Mouse (Mus musculus) cerebellum, adult 9-10 months (tissue): ENCODE measurements around the gene Jazf1.

Experiments
- DNase-seq: peaks from one replicate; pipeline ENCODE4 v3.0.0; 2022

Jazf1 gene

DNA sequence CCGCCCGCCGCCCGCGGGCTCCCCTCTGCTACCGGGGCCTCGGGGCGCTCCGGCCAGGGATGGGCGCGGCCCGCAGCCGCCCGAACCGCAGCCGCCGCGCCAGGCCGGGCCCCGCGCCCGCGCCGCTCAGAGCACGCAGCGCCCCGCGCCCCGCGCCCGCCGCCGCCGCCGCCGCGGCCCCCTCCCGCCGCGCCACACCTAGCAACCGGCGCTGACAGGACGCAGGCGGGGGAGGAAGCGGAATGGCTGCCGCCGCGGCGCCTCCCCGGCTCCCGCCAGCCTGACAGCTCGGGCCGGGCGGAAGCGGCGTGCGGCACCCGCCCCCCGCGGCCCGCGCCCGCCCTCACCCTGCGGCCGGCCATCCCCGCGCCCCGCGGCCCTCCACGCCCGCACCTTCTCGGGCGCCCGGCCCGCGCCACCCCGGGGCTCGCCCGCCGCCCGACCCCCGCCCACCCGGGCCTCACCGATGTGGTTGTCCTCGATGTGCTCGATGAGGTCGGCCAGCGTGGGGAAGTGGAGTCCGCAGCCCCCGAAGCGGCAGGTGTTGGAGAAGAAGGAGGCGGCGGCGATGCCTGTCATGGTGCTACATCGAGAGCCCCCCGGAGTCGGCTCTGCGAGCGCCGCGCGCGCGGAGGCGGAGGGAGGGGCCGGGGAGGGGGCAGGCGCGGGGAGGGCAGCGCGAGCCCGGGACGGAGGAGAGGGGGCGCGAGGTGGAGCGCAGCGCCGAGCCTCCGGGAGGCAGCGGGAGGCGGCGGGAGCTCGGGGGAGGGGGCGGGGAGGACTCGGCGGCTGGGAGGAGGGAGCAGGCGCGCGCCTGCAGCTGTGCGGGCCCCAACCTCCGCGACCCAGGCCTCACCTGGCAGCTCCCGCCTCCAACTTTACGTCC, at the start of gene Jazf1:
Gene Jazf1, minus strand, starts transcription at position 643 of the 886 bp plus-strand sequence.
- peak; percentile 51 for DNase-seq

- DNase-seq, result no peak
These were observed 49.4 kb upstream of the Jazf1 start for GRCm38 (mm10) chr6:53117855-53118254.

DNA sequence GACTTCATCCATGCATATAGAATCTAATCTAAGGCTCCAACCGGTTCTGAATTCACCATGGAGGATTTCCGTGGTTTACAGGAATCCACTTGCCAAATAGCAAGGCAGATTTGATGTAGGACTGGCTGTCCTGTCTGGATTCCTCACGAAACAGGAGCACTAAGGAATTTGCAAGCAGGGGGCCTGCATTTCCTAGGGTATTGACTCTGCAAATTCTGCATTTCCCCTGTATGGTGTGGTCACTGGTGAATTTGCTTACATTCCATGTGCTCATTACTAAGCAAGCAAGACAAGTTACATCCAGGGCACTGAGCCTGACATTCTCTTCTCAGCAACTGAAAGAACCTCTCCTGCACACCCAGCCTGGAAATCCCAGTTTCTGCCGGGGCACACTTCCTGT, 18.4 kb upstream of the Jazf1 start:
- DNase-seq, result no peak

DNA sequence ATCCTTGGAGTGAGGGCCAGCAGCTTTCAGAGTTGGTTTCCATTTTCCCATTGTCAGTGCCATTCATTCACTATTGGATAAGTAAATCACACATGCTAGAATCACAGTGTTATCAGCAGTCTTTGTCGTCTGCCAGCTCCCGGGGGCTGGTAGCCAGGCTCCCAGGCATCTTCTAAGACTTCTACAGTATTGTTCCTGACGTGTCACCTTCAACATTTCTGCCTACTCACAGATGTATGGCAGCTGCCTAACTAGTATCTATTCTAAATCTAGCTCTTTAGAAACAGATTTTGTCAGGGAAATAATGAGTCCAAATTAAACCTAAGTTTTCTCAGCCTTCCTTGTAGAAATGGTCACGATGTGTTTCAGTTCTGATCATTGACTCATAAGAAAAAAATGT, 12.8 kb upstream of the Jazf1 start:
- DNase-seq, result no peak

GRCm38 (mm10) chr6:53078671-53079070, 10.2 kb upstream of the Jazf1 start:
- DNase-seq, result no peak

DNA sequence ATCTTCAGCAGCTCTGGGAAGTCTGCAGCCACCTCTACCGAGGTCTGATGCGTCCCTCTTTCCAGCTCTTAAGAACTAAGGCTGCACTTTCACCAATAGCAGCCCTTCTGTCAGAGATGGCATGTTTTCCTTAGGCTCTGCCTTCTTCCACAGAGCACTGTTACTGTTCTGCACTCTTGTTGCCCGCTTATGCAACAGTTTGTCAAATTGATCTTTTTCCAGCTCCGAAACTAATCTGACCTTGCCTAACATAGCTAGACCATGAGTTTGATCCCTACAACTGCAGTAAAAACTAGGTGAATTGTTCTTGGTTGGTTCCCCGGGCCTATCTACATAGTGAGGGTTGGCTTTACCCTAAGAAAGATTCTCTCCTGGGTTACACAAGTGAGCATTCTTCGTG, 3.3 kb upstream of the Jazf1 start:
- no peak for DNase-seq

DNA sequence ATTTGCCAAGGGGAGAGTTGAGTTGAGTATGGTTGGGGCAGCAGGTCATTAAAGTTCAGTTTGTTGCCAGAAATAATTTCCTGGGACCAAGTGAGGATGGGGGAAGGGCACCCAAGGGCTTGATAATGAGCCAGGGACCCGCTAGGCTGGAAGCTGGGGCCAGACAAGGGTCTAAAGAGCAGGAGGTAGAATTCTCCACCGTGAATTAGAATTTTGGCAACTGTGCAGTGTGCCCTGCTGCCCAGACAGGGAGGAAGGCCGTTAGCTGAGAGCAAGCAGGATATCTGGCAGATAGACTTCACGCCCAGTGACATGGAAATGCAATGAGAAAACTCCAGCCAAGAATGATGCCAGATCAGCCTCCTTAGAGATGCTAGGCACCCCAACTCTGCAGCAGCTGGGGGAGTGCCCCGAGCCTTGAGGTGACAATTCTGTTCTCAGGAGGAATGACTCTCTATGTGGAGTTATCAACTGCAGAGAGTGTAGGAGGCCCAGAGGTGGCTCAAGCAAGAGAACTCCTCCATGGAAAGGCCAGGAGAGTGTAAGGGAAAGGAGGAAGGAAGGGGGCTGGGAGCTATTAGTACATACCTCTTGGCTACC, 1.6 kb upstream of the Jazf1 start:
- peak; percentile 49 for DNase-seq

- DNase-seq, result peak; percentile 44
These were observed 396 bp upstream of the Jazf1 start for GRCm38 (mm10) chr6:53068875-53069178.

DNA sequence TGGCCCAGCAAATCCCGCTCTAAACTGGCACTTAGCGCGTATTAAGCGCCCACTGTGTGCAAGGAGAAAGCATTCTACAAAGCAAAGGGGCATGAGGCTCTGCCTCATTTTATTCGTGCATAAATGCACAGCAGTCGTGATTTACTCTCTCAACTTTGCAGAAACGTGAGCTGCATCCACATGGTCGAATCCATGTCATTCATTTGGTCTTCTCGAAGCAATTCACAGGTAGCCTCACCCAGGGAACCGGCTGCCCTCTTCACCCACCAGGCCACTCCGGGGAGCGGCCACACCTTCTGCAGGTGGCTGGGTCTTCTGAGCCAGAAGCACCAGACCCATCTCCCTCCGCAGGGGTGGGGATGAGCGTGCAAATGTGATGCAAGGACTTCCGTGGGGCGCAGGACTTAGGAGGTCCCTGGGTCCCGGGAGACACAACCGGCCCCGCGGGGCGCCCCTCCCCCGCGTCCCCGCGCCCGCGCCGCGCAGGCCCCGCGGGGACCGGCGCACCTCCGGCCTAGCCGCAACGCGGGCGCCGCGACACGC, 914 bp downstream of the Jazf1 start:
- DNase-seq, result peak; percentile 45

DNA sequence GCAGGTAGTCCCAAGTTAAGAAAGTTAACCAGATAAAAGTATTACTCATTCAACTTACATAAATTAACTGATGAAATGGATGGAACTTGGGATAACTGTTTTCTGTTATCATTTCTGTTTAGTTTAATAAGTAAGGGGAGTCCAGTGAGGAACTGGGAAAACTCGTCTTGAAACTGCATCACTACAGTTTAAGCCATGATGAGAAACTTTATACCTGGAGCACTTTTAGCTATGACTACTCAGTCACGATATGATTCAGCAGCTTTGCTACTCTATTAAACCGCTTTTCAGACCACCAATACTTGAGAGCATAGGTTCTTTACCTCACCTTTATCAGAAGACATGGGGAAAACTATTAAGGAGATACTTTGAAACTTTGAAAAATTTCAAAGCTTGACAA, 1.5 kb downstream of the Jazf1 start:
- no peak for DNase-seq

GRCm38 (mm10) chr6:53064070-53064469, 4.4 kb downstream of the Jazf1 start:
- no peak for DNase-seq

DNA sequence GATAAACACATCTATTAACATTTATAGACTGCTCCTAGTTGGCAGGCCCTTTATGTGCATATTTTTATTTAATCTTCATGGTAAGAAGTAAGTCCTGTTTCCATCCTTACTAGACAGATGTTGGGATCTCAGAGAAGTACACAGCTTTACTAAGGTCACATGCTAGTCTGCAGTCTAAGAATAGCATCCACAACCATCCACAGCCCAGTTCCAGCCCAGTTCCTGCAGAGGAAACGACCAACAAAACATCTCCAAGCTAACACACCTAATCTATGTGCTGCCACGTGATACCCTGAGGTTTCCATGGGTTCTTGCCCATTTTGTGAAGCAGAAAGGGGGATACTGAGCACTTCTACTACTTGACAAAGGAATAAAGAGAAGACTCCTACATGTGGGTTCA, 13.5 kb downstream of the Jazf1 start:
- no peak for DNase-seq

- DNase-seq, result no peak
These were observed 22.9 kb downstream of the Jazf1 start for GRCm38 (mm10) chr6:53045501-53045900.

- DNase-seq, result no peak
These were observed 30.3 kb downstream of the Jazf1 start for GRCm38 (mm10) chr6:53038176-53038575.

DNA sequence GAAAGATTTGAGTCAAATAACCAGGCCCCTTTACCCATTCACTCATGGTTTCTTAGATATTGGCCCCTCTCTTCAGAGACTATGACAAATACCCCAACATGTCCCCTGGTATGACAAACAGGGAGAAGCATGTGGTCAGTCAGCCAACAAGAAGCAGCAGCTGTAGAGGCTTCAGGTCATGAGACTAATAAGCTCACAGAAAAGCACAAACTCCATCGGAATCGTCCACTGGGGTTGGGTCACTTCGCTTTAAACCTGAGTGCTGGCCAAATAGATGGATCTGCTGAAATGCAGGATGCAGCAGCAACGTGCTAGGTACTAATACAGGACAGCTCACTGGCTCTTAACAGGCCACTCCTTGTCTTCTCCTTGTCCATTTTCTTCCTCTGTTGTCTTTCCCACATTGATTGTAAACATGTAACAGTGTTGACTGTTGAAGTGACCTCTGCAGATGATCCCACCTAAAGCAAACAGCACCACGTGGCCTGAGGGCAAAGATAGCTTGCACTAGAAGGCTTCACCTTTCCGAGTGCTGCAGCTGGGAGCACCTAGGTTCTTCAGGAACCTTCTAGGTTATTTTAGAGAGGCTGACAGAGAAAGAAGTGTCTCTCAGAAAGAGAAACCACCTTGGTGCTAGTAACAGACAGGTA, 33.9 kb downstream of the Jazf1 start:
- no peak for DNase-seq

DNA sequence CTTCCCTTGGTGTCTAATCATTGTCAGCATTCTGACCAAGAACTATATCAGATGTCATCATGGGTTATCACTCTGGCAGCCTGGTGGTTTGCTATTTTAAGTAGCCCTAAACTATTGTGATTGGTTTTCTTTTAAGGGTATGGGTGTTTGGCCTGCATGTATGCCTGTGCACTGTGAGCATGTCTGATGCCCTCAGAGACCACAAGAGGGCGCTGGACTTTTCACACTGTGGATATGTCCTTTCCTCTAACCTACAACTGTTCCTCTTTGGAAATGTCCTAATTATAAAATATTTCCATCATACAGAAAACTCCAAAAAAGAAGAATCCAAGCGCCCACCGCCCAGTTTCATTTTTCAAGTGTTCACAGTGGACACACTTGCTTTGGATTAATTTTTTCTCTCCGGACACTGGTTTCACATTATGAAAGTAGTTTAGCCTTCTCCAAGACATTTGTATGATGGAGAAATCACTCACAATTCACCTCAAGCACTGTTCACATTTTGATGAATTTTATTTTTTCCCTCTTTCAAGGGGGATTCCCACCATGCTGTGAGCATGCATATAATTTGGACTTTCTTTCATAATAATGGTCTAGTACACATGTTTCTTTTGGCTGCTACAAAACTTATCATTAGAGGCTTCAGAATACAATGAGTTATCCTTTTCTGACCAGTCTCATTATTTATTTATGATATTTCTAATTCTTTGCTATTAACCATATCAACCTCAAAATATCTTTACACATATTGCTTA, 35.5 kb downstream of the Jazf1 start:
- peak; percentile 18 for DNase-seq

DNA sequence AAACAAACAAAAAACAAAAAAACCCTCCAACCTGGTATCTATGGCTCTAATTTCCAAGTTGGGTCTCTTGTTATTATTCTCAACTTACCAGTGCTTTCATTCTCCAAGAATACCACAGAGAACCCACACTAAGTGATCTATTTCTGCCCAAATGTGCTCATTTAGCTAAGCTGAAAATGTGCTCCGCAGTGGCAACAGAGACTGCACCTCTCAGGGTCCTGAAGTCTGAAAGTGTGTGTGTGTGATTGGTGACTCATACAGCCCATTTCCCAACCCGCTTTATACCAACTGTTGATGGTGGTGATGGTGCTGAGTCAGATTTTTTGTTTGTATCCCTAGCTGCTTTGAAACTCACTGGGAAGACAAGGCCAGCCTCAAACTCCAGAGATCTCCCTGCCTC, 46.4 kb downstream of the Jazf1 start:
- no peak for DNase-seq

DNA sequence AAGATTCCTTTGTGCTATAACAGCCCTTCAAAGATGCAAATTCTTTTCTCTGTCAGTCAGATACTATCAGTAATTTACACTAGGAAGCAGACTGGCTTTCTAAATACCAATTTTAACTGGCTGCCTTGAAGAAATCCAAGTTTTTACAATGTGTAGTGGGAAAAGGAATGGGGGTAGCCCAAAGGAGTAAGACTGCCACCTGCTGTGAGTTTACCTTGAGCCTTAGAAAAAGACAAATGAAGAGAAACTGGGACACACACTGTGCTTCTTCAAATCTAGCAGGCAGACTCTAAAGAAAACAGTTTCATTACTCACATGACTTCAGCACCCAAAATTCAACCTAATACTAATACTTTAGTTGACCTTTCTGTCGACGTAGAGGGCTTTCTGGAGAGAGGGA, 47.4 kb downstream of the Jazf1 start:
- no peak for DNase-seq

DNA sequence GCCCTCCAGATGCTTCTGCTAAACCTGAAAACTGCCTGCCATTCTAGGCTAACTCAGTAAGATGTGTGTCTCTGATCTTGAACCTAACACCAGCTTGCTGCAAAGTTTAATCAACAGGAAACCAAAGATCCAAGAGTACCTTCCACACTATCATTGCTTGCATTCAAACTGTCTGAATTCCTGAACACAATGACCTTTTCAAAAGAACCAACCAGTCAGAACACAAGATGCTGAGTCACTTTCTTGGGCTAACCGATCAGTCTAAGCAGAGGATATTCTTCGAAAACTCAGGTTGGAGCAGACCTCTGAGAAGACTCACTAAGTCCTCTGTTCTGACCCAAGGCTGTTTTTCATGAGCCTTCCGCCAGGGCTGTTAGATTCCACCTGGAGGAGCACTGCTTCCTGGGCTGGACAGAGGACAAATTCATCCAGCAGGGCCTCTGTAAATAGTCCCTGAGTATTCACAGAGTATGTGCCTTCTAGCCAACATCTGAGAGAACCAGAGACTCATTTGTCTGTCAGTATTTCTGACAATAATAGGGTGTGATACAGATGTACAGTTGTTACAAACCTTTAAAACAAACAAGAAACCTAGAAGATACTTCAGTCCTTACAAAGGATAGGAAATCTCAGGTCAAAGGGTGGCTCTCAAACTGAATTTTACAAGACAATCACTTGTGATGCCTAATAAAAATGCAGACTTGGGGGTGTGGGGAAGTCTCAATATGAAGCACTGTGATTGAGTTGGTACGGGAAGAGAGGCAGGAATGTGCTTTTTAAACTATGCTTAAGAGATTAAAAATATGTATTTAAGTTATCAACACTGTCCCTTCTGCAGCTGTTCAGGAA, 50.9 kb downstream of the Jazf1 start:
- peak; percentile 17 for DNase-seq

GRCm38 (mm10) chr6:53014460-53015455, 53.7 kb downstream of the Jazf1 start:
- DNase-seq, result no peak

DNA sequence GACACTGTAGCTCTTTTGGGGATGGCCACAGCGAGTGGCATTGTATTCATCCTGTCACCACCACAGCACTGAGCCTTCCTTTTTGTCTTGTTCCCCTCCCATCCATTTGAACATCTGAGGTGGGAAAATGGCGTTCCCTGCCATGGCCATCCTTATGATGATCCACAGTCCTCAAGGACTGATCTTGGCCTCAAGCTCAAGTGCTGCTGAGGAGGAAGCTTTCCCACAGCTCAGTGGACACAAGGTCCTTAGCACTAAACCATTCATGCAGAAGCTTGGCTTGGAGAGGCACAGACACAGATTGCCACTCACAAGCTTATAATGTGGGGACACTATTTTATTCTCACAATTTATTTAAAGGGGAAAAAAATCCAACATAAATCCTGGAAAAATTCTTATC, 58.1 kb downstream of the Jazf1 start:
- DNase-seq, result peak; percentile 60
